Mouse (Mus musculus) kidney, postnatal 0 days (tissue): Measurements from ENCODE around the gene Ehmt2. TPM values are rescaled to one million over a fixed set of nuclear protein-coding genes. Genes with fewer than 3 reads are reported as not detected.
"Not testable (repeated sequence)": the region's sequence is repeated elsewhere in the genome, so short reads cannot be mapped to it uniquely, and the experiment has no call there.

Source experiments
- ATAC-seq: fragments of 200-750 bp; cut with Nextera tagmentation; replicated peaks from 2 replicates; pipeline ENCODE4 v1.8.0; 2017; ENCODE audit warnings: low read depth, moderate number of reproducible peaks, moderate TSS enrichment, moderate library complexity; ENCODE audit not compliant: low FRiP score
- DNase-seq: peaks from one replicate; pipeline ENCODE4 v3.0.0-alpha.2; 2016; ENCODE audit warnings: low spot score
- H3K27ac ChIP-seq: fragments of 300-500 bp; sonication (generic); 2 replicates; pipeline ENCODE4 v1.5.1; 2014; ENCODE audit warnings: mild to moderate bottlenecking
- H3K27me3 ChIP-seq: fragments of 300-500 bp; sonication (generic); 2 replicates; pipeline ENCODE4 v1.6.1; 2014; ENCODE audit warnings: low read length, mixed read lengths; ENCODE audit not compliant: insufficient read depth
- H3K36me3 ChIP-seq: fragments of 300-500 bp; sonication (generic); 2 replicates; pipeline ENCODE4 v1.6.1; 2014; ENCODE audit warnings: low read length, mixed read lengths; ENCODE audit not compliant: insufficient read depth
- H3K4me1 ChIP-seq: fragments of 300-500 bp; sonication (generic); replicated peaks from 2 replicates; pipeline ENCODE4 v1.6.1; 2014; ENCODE audit warnings: antibody characterized with exemption, low read length, mixed read lengths; ENCODE audit not compliant: insufficient read depth
- H3K4me2 ChIP-seq: fragments of 300-500 bp; sonication (generic); 2 replicates; pipeline ENCODE4 v1.6.1; 2014; ENCODE audit warnings: mild to moderate bottlenecking, low read length, moderate library complexity, mixed read lengths
- H3K4me3 ChIP-seq: fragments of 300-500 bp; sonication (generic); replicated peaks from 2 replicates; pipeline ENCODE4 v1.5.1; 2014; ENCODE audit warnings: low read depth, low read length
- H3K9ac ChIP-seq: fragments of 300-500 bp; sonication (generic); 2 replicates; pipeline ENCODE4 v1.6.1; 2014; ENCODE audit warnings: low read depth, low read length
- H3K9me3 ChIP-seq: fragments of 300-500 bp; sonication (generic); replicated peaks from 2 replicates; pipeline ENCODE4 v1.6.1; 2016; ENCODE audit warnings: low read length, inconsistent platforms, mixed read lengths
- CTCF ChIP-seq: IDR thresholded peaks from 2 replicates; pipeline ENCODE4 v1.5.1; 2016; ENCODE audit warnings: antibody characterized with exemption, low read depth, mild to moderate bottlenecking, moderate library complexity
- WGBS: fragments of 180-500 bp; shearing (Covaris S2); extraction: QIAGEN DNeasy Blood & Tissue Kit; methylation state at CpG from one replicate; pipeline ENCODE4 v1.1.7; 2014; 5-methylcytosine and 5-hydroxymethylcytosine counted together
- polyA plus RNA-seq: library from polyadenylated mRNA; unstranded; fragments of >200 nt; fragmentation: Nextera tagmentation; extraction: Ambion mirVana; gene quantifications from 2 replicates; pipeline ENCODE4 v1.2.1, GENCODE M21; 2015

The Ehmt2 gene
- polyA plus RNA-seq, 1 experiment from 2014 or later: 44.1 TPM

- WGBS: 82% methylated on average over 4 of the region's 4 CpGs
- Histone ChIP-seq H3K27ac (no peak overlapping the region), H3K9me3 (no peaks in the 10 kb centered on the region), H3K36me3 (no peaks in the 10 kb centered on the region), H3K9ac (no peak overlapping the region), H3K4me1 (no peaks in the 10 kb centered on the region), H3K4me3 (no peak overlapping the region), H3K4me2 (no peak overlapping the region), H3K27me3 (no peaks in the 10 kb centered on the region)
- TF ChIP-seq CTCF: no peak
- ATAC-seq (no peak), DNase-seq (no peak)
These were observed 45.0 kb downstream of the Ehmt2 start for GRCm38 (mm10) chr17:34943128-34943815.

GRCm38 (mm10) chr17:34944362-34944761, 46.1 kb downstream of the Ehmt2 start:
- Histone ChIP-seq H3K9me3 (no peaks in the 10 kb centered on the region), H3K36me3 (no peaks in the 10 kb centered on the region), H3K4me3 (no peak overlapping the region), H3K4me1 (no peaks in the 10 kb centered on the region), H3K27ac (no peak overlapping the region), H3K27me3 (no peaks in the 10 kb centered on the region), H3K9ac (no peak overlapping the region), H3K4me2 (no peak overlapping the region)
- no peak for TF ChIP-seq CTCF
- DNase-seq: no peak
- no peak for ATAC-seq

- no peak for DNase-seq
- ATAC-seq: no peak
- 0 out of 2 replicates have a peak, but pooled peaks cover 4% of the 10 kb centered on the region for H3K4me1 ChIP-seq
- H3K9me3 ChIP-seq: no peaks in the 10 kb centered on the region
- no peak overlapping the region for H3K27ac ChIP-seq
- H3K9ac ChIP-seq: no peak overlapping the region
- peaks cover 14% of the 10 kb centered on the region for H3K36me3 ChIP-seq
- H3K27me3 ChIP-seq: no peaks in the 10 kb centered on the region
- H3K4me3 ChIP-seq: no peak overlapping the region
- WGBS: 69% methylated on average over 5 of the region's 5 CpGs
- no peak overlapping the region for H3K4me2 ChIP-seq
- TF ChIP-seq CTCF: no peak
These were observed 48.3 kb downstream of the Ehmt2 start for GRCm38 (mm10) chr17:34946486-34947140.

DNA sequence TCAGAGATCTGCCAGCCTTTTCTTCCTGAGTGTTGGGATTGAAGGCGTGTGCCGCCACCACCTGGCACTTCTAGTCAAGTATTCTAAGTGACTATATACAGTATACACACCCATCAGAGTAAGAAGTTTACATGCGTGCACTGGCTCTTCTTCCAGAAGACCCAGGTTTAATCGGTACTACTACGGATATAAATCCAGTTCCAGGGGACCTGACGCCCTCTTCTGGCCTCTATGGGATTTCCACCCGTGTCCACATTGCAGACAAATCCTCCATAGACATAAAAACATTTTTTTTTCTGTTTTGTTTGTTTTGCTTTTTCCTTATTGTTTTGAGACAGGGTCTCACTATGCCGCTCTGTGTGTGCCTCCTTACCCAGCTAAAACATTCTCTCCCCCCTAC, 49.3 kb downstream of the Ehmt2 start:
- Histone ChIP-seq H3K27me3 (no peaks in the 10 kb centered on the region), H3K9ac (no peak overlapping the region), H3K4me3 (no peak overlapping the region), H3K4me1 (0 out of 2 replicates have a peak, but pooled peaks cover 4% of the 10 kb centered on the region), H3K27ac (no peak overlapping the region), H3K4me2 (no peak overlapping the region), H3K9me3 (no peaks in the 10 kb centered on the region), H3K36me3 (peaks cover 14% of the 10 kb centered on the region)
- peak; percentile 73 for TF ChIP-seq CTCF
- WGBS: 17% methylated on average over 8 of the region's 8 CpGs
- no peak for ATAC-seq
- peak; percentile 79 for DNase-seq

DNA sequence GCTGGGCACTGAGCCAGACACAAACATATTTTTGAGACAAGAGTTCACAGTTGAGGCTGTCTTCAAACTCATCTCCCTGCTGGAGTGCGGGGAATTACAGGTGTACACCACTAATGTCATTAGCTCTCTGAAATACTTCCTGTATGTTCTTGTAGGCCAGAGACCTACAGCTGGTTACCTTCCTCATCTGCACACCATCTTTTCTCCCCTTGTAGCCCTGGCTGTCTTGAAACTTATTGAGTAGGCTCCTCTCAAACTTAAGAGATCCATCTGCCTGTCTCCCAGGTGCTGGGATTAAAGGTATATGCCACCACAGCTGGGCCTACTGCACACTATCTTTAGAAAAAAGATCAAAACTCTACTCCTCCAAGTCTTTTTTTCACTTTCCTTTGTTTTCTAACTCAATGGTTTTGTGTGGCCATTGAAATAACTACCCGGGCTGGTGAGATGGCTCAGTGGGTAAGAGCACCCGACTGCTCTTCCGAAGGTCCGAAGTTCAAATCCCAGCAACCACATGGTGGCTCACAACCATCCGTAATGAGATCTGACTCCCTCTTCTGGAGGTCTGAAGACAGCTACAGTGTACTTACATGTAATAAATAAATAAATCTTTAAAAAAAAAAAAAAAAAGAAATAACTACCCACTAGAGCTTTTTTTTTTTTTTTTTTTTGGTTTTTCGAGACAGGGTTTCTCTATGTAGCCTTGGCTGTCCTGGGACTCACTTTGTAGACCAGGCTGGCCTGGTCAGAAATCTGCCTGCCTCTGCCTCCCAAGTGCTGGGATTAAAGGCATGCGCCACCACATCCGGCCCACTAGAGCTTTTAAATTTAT, 50.7 kb downstream of the Ehmt2 start:
- H3K4me3 ChIP-seq, DNase-seq, H3K9me3 ChIP-seq, H3K4me2 ChIP-seq, H3K4me1 ChIP-seq, H3K27me3 ChIP-seq, ATAC-seq, H3K9ac ChIP-seq: not testable (repeated sequence)
- 57% methylated on average over 9 of the region's 9 CpGs for WGBS
- peak overlapping the region; percentile 25; the same call in 1 of the 2 replicates for H3K27ac ChIP-seq
- TF ChIP-seq CTCF: 0 out of 2 replicates have a peak, but pooled peaks have one; percentile 21
- peaks cover 14% of the 10 kb centered on the region for H3K36me3 ChIP-seq

- TF ChIP-seq CTCF: no peak
- WGBS: 50% methylated on average over 4 of the region's 4 CpGs
- no peak for ATAC-seq
These were observed 51.3 kb downstream of the Ehmt2 start for GRCm38 (mm10) chr17:34949553-34949969.

More at GRCm38 (mm10) chr17:34949553-34949969, 51.3 kb downstream of the Ehmt2 start:
- Histone ChIP-seq H3K27me3 (no peaks in the 10 kb centered on the region), H3K4me3 (no peak overlapping the region), H3K9me3 (no peaks in the 10 kb centered on the region), H3K9ac (no peak overlapping the region), H3K36me3 (peaks cover 14% of the 10 kb centered on the region), H3K4me1 (0 out of 2 replicates have a peak, but pooled peaks cover 4% of the 10 kb centered on the region), H3K27ac (0 out of 2 replicates have a peak overlapping the region, but pooled peaks have one; percentile 1), H3K4me2 (no peak overlapping the region)
- no peak for DNase-seq
